Mouse (Mus musculus) retina, postnatal 7 days (tissue): ENCODE data around the gene Bptf.
"Not testable (repeated sequence)": the region's sequence is repeated elsewhere in the genome, so short reads cannot be mapped to it uniquely, and the experiment has no call there.

Source experiments
- DNase-seq: peaks from one replicate; pipeline ENCODE4 v3.0.0-alpha.2; 2012; ENCODE audit warnings: low read depth, low spot score

Bptf gene

GRCm38 (mm10) chr11:107131749-107132421 lies at the start of gene Bptf:
Gene Bptf (minus strand): TSS chr11:107132127.
- DNase-seq = peak; percentile 85

DNA sequence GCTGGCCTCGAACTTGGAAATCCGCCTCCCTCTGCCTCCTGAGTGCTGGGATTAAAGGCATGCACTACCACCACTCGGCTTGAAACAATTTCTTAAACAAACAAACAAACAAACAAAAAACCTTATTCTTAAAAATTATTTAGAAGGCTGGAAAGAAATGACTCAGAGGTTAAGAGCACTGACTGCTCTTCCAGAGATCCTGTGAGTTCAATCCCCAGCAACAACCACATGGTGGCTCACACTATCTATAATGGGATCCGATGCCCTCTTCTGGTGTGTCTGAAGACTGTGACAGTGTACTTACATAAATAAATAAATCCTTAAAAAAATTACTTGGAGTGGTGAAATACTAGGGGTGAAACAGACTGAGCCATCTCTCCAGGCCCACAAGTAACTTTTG lies 29.3 kb upstream of the Bptf start:
- DNase-seq = no peak

- no peak for DNase-seq
Observed at GRCm38 (mm10) chr11:107159034-107159433, 27.1 kb upstream of the Bptf start.

DNA sequence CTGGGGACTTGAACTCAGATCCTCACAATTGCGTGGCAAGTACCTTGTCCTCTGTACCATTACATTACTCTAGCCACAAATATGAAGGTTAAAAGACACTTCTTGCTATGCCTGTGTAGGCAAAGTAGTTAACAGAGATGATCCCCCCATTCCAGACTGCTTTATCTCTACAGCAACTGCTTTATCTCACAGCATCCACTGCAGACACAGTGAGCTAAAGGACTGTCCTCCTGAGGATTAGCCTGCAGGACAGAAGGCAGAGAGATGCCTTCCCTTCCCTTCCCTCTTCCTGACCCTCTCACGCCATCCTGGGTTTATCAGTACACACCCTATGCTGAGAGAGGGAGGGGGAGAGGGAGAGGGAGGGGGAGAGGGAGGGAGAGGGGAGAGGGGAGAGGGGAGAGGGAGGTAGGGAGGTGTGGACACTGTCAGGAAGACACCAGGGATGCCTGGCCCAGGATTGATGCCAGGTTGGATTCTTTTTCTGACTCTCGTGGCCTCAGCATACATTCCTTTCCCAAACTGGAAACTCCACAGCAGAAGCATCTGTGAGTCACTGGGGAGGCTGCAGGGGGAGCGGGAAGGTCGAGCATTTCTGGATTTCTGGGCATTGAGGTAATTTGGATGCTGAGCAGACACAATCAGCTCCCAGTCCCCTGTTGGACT lies 25.2 kb upstream of the Bptf start:
- no peak for DNase-seq

- no peak for DNase-seq
Observed at GRCm38 (mm10) chr11:107155292-107155691, 23.4 kb upstream of the Bptf start.

GRCm38 (mm10) chr11:107154431-107154830 lies 22.5 kb upstream of the Bptf start:
- no peak for DNase-seq

DNA sequence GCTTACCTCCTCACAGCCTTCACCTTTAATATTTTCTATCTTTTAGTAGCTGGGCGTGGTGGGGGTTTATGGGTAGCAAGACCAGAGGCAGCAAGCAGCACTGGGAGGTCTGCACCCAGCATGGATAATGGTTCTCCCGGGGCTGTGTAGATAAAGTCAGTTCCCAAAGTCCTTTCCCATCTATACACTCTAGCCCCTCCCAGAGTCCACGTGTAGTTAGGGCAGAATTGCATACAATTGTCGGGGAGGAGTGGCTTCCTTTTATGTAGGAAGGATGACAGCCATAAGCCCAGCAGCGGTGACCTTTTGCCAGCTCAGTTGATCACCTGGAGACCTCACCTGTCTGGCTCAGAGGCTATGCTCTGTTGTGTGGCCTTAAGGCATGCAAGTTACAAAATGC lies 21.7 kb upstream of the Bptf start:
- DNase-seq = no peak

DNA sequence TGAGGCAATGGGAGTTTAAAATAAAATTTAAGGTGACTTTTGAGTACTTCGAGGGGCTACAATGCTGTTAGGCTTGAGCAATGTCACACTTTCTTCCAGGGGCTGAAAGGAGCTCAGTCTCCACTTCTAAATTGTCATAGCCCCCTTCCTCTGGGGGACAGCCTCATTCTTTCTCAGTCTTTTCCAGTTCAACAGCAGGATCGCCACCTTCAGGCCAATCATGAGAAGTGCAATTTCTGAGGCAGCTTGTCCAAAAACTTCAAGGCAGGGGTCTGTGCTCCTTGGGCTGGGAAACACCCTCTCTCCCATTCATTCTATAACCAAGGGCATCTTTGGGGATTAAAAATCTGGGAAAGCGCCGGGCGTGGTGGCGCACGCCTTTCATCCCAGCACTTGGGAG lies 19.9 kb upstream of the Bptf start:
- no peak for DNase-seq

- DNase-seq = not testable (repeated sequence)
Observed at GRCm38 (mm10) chr11:107143956-107144355, 12.0 kb upstream of the Bptf start.

- no peak for DNase-seq
Observed at GRCm38 (mm10) chr11:107142382-107142781, 10.5 kb upstream of the Bptf start.

DNA sequence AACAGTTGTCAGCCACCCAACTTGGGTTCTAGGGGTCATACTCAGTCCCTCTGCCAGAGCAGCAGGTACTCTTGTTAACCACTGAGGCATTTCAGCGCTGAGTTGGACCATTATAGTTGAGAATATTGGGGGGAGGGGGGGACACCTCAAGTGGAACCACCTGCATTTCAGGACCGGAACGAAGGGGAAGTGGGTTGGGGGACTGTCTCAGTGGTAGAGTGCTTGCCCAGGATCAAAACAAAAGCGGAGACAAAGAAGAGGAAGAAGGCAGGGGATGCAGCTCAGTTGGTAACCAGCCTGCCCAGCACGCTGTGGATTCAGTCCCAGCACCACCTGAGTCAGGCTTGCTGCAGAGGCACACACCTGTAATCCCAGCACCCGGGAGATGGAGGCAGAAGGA lies 8.8 kb upstream of the Bptf start:
- no peak for DNase-seq

DNA sequence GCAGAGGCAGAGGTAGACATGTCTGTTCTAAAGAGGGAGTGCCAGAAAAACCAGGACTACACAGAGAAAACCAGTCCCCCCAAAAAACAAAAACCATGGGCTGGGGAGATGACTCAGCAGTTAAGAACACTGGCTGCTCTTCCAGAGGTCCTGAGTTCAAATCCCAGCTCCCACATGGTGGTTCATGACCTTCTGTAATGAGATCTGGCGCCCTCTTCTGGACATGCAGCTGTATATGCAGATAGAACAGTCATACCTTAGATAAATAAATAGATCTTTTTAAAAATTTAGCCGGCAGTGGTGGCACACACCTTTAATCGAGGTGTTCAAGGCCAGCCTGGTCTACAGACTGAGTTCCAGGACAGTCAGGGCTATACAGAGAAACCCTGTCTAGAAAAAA lies 6.7 kb upstream of the Bptf start:
- no peak for DNase-seq

DNA sequence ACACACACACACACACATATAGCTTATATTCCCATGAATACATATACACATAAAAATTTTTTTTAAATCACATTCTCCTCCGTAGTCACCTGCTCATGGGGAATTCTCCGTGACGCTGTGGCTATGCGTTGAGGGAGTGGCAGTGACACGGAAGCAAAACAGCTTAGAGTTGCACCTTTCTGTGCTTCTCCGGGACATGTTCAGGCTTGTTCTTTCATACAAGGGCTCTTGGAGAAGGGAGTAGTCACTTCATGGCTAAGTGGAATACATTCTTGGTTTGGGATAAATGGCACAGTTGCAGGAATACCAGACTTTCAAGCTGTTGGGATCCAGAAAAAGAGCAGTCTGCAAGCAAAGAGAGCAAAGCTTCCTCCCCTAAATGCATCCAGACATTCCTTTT lies 5.7 kb upstream of the Bptf start:
- no peak for DNase-seq

DNA sequence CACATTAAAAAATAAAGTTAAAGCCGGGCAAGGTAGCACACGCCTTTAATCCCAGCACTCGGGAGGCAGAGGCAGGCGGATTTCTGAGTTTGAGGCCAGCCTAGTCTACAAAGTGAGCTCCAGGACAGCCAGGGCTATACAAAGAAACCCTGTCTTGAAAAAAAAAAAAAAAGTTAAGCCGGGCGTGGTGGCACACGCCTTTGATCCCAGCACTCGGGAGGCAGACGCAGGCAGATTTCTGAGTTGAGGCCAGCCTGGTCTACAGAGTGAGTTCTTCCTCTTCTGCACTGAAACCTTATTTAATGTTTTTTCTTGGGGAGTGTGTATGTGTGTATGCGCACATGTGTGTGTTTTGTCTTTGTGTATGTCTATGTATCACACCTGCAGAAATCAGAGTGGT lies 4.5 kb upstream of the Bptf start:
- DNase-seq = not testable (repeated sequence)

GRCm38 (mm10) chr11:107135741-107136140 lies 3.8 kb upstream of the Bptf start:
- no peak for DNase-seq

DNA sequence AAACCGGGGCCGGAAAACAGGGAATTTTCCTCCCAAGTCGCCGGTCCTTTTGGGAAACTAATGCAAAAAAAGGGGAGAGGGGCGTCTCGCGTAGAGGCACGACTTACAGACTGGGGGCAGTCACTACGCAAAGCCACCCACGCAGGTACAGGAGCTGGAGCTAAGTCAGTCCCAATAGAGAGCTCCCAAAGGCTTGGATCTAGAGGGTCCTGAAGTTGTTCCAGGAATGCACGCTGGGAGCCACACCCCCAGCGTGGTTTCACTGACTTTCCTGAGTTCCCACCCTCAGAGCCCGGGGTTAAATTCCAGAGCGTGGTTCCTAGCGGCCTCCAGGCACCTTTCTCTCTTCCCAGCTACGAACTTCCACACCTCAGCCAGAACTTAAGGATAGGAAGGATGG lies 499 bp upstream of the Bptf start:
- no peak for DNase-seq

GRCm38 (mm10) chr11:107130879-107131748 lies 813 bp downstream of the Bptf start:
- no peak for DNase-seq

- DNase-seq = no peak
Observed at GRCm38 (mm10) chr11:107130221-107130788, 1.6 kb downstream of the Bptf start.

- DNase-seq = no peak
Observed at GRCm38 (mm10) chr11:107129641-107130040, 2.3 kb downstream of the Bptf start.

GRCm38 (mm10) chr11:107126716-107127115 lies 5.2 kb downstream of the Bptf start:
- not testable (repeated sequence) for DNase-seq

GRCm38 (mm10) chr11:107125011-107125410 lies 6.9 kb downstream of the Bptf start:
- DNase-seq = no peak

GRCm38 (mm10) chr11:107124327-107124731 lies 7.6 kb downstream of the Bptf start:
- no peak for DNase-seq
